Mouse (Mus musculus) thymus, adult 2 months (tissue): Measurements from ENCODE around the gene Msantd3.

ENCODE experiments used
- CTCF ChIP-seq: fragments of 200-500 bp; IDR thresholded peaks from 2 replicates; pipeline ENCODE4 v1.5.1; 2012; ENCODE audit warnings: mild to moderate bottlenecking, control low read depth, low read length, moderate library complexity, borderline replicate concordance; ENCODE audit not compliant: control insufficient read depth, poor library complexity, insufficient read depth; ENCODE audit errors: extremely low read depth
- POLR2A ChIP-seq: fragments of 200-500 bp; IDR thresholded peaks from 2 replicates; pipeline ENCODE4 v1.6.1; 2012; ENCODE audit warnings: mild to moderate bottlenecking, low read length, control low read depth, moderate library complexity; ENCODE audit not compliant: control insufficient read depth, poor library complexity, insufficient read depth; ENCODE audit errors: extremely low read depth

DNA sequence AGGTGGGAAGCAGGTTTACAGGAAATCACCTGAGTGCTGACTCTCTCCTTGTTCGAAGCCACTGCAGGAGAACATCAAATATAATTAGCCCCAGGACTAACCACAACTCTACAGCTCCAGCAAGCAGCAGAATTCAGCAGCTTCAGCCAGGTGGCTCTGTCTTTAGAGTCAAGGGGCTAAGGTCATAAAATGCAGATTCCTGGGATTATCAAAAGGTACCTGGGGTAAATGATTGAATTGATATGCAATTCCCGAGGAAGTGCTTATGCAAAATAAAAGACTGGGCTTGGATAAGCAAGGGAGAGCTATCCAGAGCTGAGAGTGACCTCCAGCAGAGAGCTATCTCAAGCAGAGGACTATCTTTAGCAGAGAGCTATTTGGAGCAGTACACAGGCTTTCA lies 28.9 kb upstream of the Msantd3 start:
- TF ChIP-seq POLR2A = no peak
- no peak for TF ChIP-seq CTCF
